Mouse (Mus musculus): Measurements from ENCODE around the gene Mob4.
"Not testable (repeated sequence)": the region's sequence is repeated elsewhere in the genome, so short reads cannot be mapped to it uniquely, and the experiment has no call there.

GRCm38 (mm10) chr1:55124136-55124535 is 6.9 kb upstream of the Mob4 start:
- TF ChIP-seq CTCF (IDR thresholded peaks at IDR 0.05; ENCODE audit: borderline replicate concordance, insufficient read depth, low read depth, low read length); POLR2A (IDR thresholded peaks at IDR 0.05; ENCODE audit: borderline replicate concordance, insufficient read depth, low read length): not testable (repeated sequence)
